In genomic region chr7:113772135-113772534, GRCm38 (mm10) we compare ENCODE assay signal across 13 mouse cellular contexts. TPM values are rescaled to one million over a fixed set of nuclear protein-coding genes. Genes with fewer than 3 reads are reported as not detected.
DNase-seq lines count a peak whose midpoint lies in the region; ATAC-seq and TF ChIP-seq lines count a peak whose summit lies in the region.
"Had no signal": no experiment of that assay in that cellular context is flagged by ENCODE, and none has a peak within 500 bp of the region (broad histone marks: within the 10 kb centered on the region; RNA-seq: fewer than 3 reads in every experiment).

No protein-coding gene starts in this region.

- peak; percentile 35; the same call in 1 of the 2 replicates for TF ChIP-seq CTCF in kidney, postnatal 0 days (IDR thresholded peaks at IDR 0.05; ENCODE audit: low read depth)

- no peaks in the 10 kb centered on the region for H3K36me3 ChIP-seq in kidney, postnatal 0 days (ENCODE audit: insufficient read depth, low read length)

- 85% methylated on average over 2 of the region's 2 CpGs for WGBS in kidney, postnatal 0 days

- H3K4me3 ChIP-seq in kidney, postnatal 0 days (replicated peaks; ENCODE audit: low read depth, low read length): no peak overlapping the region
- H3K4me3 ChIP-seq: embryonic facial prominence, embryonic 10.5 days; heart, embryonic 13.5 days had no signal

- no peaks in the 10 kb centered on the region for H3K4me1 ChIP-seq in kidney, postnatal 0 days (replicated peaks; ENCODE audit: insufficient read depth, low read length)

- no peaks in the 10 kb centered on the region for H3K9me3 ChIP-seq in kidney, postnatal 0 days (replicated peaks; ENCODE audit: low read length)
- H3K9me3 ChIP-seq: heart, embryonic 13.5 days had no signal

- peaks cover 3% of the 10 kb centered on the region; the same call in 1 of the 2 replicates for H3K27me3 ChIP-seq in kidney, postnatal 0 days (ENCODE audit: insufficient read depth, low read length)
- H3K27me3 ChIP-seq: heart, embryonic 13.5 days had no signal

- no peak overlapping the region for H3K27ac ChIP-seq in kidney, postnatal 0 days
- H3K27ac ChIP-seq: embryonic facial prominence, embryonic 10.5 days; heart, embryonic 13.5 days had no signal

- DNase-seq in adrenal gland, postnatal 10 days: peak; percentile 8
- DNase-seq in adrenal gland, adult 8-10 months: no peak
- DNase-seq in kidney, postnatal 0 days (ENCODE audit: low spot score): no peak
- DNase-seq in kidney, adult 11 months: no peak
- peak; percentile 30 for DNase-seq in retina, postnatal 1 day
- no peak for DNase-seq in retina, embryonic 14.5 days (ENCODE audit: low spot score)
- DNase-seq in ZHBTc4 (ENCODE audit: low read depth, low spot score): peak; percentile 81
- no peak for DNase-seq in c-Kit-positive CD71-positive TER-119-positive erythroid progenitor cells, embryonic 14.5 days (ENCODE audit: low spot score)
- DNase-seq: B cell, adult 2 months; cerebellum, adult 2 months had no signal

- no peak for ATAC-seq in kidney, postnatal 0 days (replicated peaks; ENCODE audit: low FRiP score, low read depth)
- ATAC-seq: hindbrain, embryonic 16.5 days had no signal

- H3K4me2 ChIP-seq in kidney, postnatal 0 days (ENCODE audit: low read length): no peak overlapping the region
- H3K4me2 ChIP-seq: heart, embryonic 13.5 days had no signal

- no peak overlapping the region for H3K9ac ChIP-seq in kidney, postnatal 0 days (ENCODE audit: low read depth, low read length)
- H3K9ac ChIP-seq: heart, embryonic 13.5 days had no signal

RNA-seq across cellular contexts. Expression of gene Spon1, which starts 6.3 kb away (rescaled TPM):
- total RNA-seq in adrenal gland, postnatal 10 days (2021): 10 to 100 TPM; 12.9 to 14.2 TPM
- 10 to 100 TPM; 12.1 to 18.6 (median 15.1) TPM for total RNA-seq in adrenal gland, adult 8-10 months (2022)
- 12.1 and 12.5 TPM in 2 replicates for polyA plus RNA-seq in kidney, postnatal 0 days (2015; fragmentation: Nextera tagmentation; extraction: Ambion mirVana)

Comparison
In these comparisons a context has a peak if more than half of its experiments do, and no peak if none do; other contexts are left out.
1. DNase-seq: peak in adrenal gland, postnatal 10 days (single experiment), retina, postnatal 1 day (single experiment) and ZHBTc4 (single experiment); none in adrenal gland, adult 8-10 months (single experiment), kidney, postnatal 0 days (single experiment), kidney, adult 11 months (single experiment), retina, embryonic 14.5 days (single experiment) and c-Kit-positive CD71-positive TER-119-positive erythroid progenitor cells, embryonic 14.5 days (single experiment).